Mouse (Mus musculus): ENCODE measurements around the gene Kcnn3. TPM values are rescaled to one million over a fixed set of nuclear protein-coding genes. Genes with fewer than 3 reads are reported as not detected.

Kcnn3 gene
- polyA plus RNA-seq, 1 experiment from 2014 or later = 3.0 TPM

DNA sequence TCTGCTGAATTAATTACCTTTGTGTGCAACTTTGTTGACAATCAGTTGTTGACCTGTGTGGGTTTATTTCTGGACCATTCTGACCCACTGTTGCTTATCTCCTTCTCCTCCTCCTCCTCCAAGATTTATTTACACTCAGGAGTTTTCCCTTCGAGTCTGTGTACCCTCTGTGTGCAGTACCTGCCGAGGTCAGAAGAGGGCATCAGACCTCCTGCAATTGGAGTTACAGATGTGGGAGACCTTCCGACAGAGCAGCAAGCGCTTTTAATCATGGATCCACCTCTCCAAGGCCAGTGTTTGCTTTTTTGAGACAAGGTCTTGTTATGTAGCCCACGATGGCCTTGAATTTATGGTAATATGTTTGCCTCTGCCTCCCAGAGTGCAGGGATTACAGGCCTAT, 25.3 kb upstream of the Kcnn3 start:
- H3K27ac ChIP-seq (replicated peaks) = no peak overlapping the region
- no peaks in the 10 kb centered on the region for H3K27me3 ChIP-seq

DNA sequence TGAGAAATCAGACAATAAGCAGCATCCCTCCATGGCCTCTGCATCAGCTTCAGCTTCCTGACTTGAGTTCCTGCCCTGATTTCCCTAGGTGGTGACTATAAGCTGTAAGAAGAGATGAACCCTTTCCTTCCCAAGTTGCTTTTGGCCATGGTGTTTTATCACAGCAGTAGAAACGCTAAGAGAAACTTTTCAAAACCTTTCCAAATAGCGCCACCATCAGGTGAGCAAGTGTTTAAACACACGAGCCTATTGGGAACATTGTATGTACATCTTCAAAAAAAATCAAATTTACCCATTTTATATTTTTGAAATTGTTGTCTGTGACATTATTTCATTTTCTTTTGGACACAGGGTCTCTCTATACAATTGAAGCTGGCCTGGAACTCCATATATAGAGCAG, 23.6 kb upstream of the Kcnn3 start:
- 69% methylated on average over 3 of the region's 3 CpGs for WGBS
- Histone ChIP-seq H3K9me3 (0 out of 2 replicates have a peak, but pooled peaks cover 3% of the 10 kb centered on the region), H3K27me3 (no peaks in the 10 kb centered on the region), H3K27ac (replicated peaks) (no peak overlapping the region), H3K4me2 (replicated peaks) (no peak overlapping the region), H3K4me3 (no peak overlapping the region), H3K9ac (replicated peaks) (no peak overlapping the region), H3K36me3 (no peaks in the 10 kb centered on the region), H3K4me1 (no peaks in the 10 kb centered on the region)
- ATAC-seq (ENCODE audit: low FRiP score, low read depth) = no peak

More for the DNA sequence above, 25.3 kb upstream of the Kcnn3 start:
- Histone ChIP-seq H3K9ac (replicated peaks) (no peak overlapping the region), H3K36me3 (no peaks in the 10 kb centered on the region), H3K4me1 (no peaks in the 10 kb centered on the region), H3K4me3 (no peak overlapping the region), H3K9me3 (0 out of 2 replicates have a peak, but pooled peaks cover 3% of the 10 kb centered on the region), H3K4me2 (replicated peaks) (no peak overlapping the region)
- 88% methylated on average over 5 of the region's 5 CpGs for WGBS
- ATAC-seq (ENCODE audit: low FRiP score, low read depth) = no peak

DNA sequence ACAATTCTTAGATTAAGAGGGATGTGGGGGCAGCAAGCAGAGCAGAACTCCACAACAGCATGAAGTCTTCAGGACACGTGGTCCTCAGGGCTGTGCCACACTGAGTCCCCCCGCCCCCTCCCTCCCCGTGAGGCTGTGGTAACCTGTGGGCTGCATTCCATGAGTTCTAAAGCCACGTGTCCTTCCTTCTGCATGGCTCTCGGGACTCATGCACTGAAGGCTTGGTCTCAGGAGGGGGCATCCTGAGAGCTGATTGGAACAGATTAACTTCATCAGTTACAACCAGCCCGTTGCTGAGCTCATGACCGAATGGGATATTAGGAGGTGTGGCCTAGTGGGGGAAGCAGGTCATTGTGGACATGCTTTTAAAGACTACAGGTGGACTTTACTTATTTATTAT, 20.3 kb upstream of the Kcnn3 start:
- no peaks in the 10 kb centered on the region for H3K36me3 ChIP-seq
- ATAC-seq (ENCODE audit: low FRiP score, low read depth) = no peak
- H3K27me3 ChIP-seq = no peaks in the 10 kb centered on the region
- no peak overlapping the region for H3K27ac ChIP-seq (replicated peaks)
- H3K9me3 ChIP-seq = 0 out of 2 replicates have a peak, but pooled peaks cover 1% of the 10 kb centered on the region
- no peak overlapping the region for H3K9ac ChIP-seq (replicated peaks)
- 44% methylated on average over 7 of the region's 7 CpGs for WGBS
- H3K4me3 ChIP-seq = no peak overlapping the region
- H3K4me2 ChIP-seq (replicated peaks) = no peak overlapping the region
- no peaks in the 10 kb centered on the region for H3K4me1 ChIP-seq

DNA sequence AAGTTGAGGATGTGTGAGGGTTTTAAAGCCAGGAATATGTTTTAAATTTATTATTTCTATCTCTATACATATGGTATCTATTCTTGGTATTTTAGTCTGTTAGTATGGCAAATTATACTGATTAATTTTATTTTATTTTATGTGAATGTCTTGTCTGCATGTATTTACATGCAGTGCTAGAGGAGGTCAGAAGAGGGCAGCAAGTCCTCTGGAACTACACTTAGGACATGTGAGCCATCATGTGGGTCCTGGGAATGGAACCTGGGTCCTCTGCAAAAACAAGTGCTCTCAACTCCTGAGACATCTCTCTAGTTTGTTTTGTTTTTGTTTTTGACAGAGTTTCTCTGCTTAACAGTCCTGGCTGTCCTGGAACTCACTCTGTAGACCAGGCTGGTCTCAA, 18.5 kb upstream of the Kcnn3 start:
- Histone ChIP-seq H3K27me3 (peaks cover 4% of the 10 kb centered on the region; the same call in 1 of the 2 replicates), H3K9ac (replicated peaks) (no peak overlapping the region), H3K4me1 (no peaks in the 10 kb centered on the region), H3K4me2 (replicated peaks) (no peak overlapping the region), H3K36me3 (no peaks in the 10 kb centered on the region), H3K4me3 (no peak overlapping the region), H3K27ac (replicated peaks) (no peak overlapping the region), H3K9me3 (no peaks in the 10 kb centered on the region)
- no peak for ATAC-seq (ENCODE audit: low FRiP score, low read depth)

DNA sequence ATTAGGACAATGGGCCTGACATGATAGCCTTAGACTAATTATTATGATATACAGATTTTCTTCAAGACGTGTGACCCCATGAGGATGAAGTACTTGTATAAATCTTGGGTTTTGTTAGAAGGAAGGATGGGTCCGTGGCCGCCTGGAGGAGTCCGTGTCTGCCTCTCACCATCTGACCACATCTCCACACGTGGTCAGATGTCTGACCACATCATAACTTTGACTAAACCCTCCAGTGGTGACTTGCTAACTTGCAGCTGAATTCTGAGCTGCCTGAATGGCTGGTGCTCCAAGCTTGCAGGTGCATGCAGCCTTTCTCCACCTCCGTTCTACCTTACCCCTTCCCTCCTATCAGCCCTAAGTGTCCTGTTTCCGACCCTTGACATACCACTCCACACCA, 17.4 kb upstream of the Kcnn3 start:
- Histone ChIP-seq H3K27ac (replicated peaks) (no peak overlapping the region), H3K36me3 (no peaks in the 10 kb centered on the region), H3K4me2 (replicated peaks) (no peak overlapping the region), H3K27me3 (peaks cover 13% of the 10 kb centered on the region; the same call in 1 of the 2 replicates), H3K4me3 (no peak overlapping the region), H3K4me1 (no peaks in the 10 kb centered on the region), H3K9ac (replicated peaks) (no peak overlapping the region), H3K9me3 (no peaks in the 10 kb centered on the region)
- ATAC-seq (ENCODE audit: low FRiP score, low read depth) = no peak
- WGBS = 81% methylated on average over 7 of the region's 7 CpGs

DNA sequence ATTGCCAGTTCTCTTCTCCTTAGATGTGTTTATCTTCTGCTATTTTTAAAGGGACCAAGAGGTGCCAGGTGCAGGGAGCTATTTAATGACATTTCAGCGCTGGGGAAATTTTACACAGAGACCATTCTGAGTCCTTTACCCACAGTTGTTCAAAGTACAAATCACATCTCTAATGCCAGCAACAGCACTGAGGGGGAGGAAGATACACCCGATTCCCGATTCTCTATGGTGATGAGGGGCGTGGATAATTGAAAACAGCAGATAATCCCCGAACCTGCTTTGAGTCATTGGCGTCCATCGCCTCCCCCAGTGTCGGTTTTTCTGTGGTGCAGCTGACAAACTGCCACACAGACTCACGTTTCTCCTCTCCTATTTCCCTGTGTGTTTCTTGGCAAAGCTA, 11.9 kb upstream of the Kcnn3 start:
- Histone ChIP-seq H3K27me3 (peaks cover 48% of the 10 kb centered on the region), H3K27ac (replicated peaks) (no peak overlapping the region), H3K9ac (replicated peaks) (no peak overlapping the region), H3K4me2 (replicated peaks) (0 out of 2 replicates have a peak overlapping the region, but pooled peaks have one; percentile 6), H3K36me3 (no peaks in the 10 kb centered on the region), H3K4me3 (no peak overlapping the region), H3K4me1 (peaks cover 20% of the 10 kb centered on the region), H3K9me3 (no peaks in the 10 kb centered on the region)
- WGBS = 17% methylated on average over 9 of the region's 9 CpGs
- ATAC-seq (ENCODE audit: low FRiP score, low read depth) = no peak

DNA sequence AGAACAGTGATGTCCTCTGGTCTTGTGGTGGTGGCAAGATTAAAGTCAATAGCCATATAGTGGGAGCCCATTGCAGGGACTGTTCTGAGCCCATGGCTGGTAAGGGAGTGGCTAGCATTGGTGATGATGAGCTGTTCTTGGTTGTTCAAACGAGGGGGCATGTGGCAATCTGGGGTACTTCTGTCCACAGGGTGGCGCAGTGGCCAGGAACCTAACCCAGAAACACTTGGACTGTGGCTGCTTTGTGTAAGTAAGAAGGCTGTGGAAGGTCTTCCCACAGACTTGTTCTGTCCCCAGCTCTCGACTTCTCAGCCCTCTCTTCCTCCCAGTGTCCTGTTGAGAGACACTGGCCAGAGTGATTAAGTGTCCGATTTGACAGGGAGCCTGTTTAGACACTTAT, 9.0 kb upstream of the Kcnn3 start:
- Histone ChIP-seq H3K27me3 (peaks cover 55% of the 10 kb centered on the region), H3K9ac (replicated peaks) (0 out of 2 replicates have a peak overlapping the region, but pooled peaks have one; percentile 16), H3K9me3 (no peaks in the 10 kb centered on the region), H3K27ac (replicated peaks) (peak overlapping the region; percentile 22; the same call in 1 of the 2 replicates), H3K4me1 (peaks cover 20% of the 10 kb centered on the region), H3K36me3 (no peaks in the 10 kb centered on the region), H3K4me3 (no peak overlapping the region), H3K4me2 (replicated peaks) (peak overlapping the region; percentile 40)
- ATAC-seq (ENCODE audit: low FRiP score, low read depth) = peak; percentile 60; the same call in 1 of the 2 replicates
- WGBS = 12% methylated on average over 4 of the region's 4 CpGs

DNA sequence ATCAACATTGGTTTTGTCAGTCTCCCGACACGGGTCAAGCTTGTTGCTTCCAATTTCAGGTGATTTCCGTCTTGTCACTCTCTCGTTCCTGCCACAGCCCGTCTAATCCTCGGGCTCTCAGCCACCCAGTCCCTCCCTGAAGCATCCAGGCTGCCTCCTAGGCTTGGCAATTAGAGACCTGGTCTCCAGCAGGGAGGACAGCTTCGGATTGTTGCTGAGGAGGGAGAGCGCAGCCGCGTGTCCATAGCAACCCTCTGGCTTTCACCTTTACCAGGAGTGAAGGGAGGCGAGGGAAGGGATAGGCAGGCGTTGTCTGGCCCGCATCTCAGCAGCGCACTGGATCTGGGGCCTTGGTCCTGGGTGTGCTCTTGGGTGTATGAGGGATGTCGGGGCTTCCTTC, 8.6 kb upstream of the Kcnn3 start:
- peak overlapping the region; percentile 22 for H3K27ac ChIP-seq (replicated peaks)
- 0 out of 2 replicates have a peak overlapping the region, but pooled peaks have one; percentile 3 for H3K4me3 ChIP-seq
- peak; percentile 73 for ATAC-seq (ENCODE audit: low FRiP score, low read depth)

DNA sequence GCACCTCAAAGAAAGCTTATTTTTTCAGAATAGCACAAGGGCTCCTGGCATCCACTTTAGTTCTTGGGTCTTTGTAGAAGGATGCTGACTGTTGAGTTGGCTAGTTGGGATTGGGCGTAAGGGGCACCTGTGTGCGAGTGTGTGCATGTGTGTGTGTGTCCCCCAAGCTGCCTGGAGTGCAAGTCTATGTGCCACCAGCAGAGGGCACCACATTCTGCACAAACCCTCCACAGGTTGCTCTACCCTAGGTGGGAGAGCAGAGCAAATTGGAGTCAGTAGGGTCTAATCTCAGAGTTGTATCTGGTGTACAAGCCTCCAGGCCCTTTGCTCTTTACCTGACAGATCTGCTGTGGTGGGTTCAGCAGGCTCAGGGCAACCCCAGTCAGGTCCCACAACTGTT, 7.7 kb upstream of the Kcnn3 start:
- Histone ChIP-seq H3K9me3 (peaks cover 10% of the 10 kb centered on the region; the same call in 1 of the 2 replicates), H3K27ac (replicated peaks) (no peak overlapping the region), H3K9ac (replicated peaks) (no peak overlapping the region), H3K27me3 (peaks cover 44% of the 10 kb centered on the region), H3K4me2 (replicated peaks) (no peak overlapping the region), H3K4me3 (no peak overlapping the region), H3K36me3 (no peaks in the 10 kb centered on the region), H3K4me1 (peaks cover 20% of the 10 kb centered on the region)
- 85% methylated on average over 2 of the region's 2 CpGs for WGBS
- no peak for ATAC-seq (ENCODE audit: low FRiP score, low read depth)

More for the DNA sequence above, 8.6 kb upstream of the Kcnn3 start:
- Histone ChIP-seq H3K4me1 (peaks cover 20% of the 10 kb centered on the region), H3K9me3 (peaks cover 2% of the 10 kb centered on the region; the same call in 1 of the 2 replicates), H3K36me3 (no peaks in the 10 kb centered on the region), H3K27me3 (peaks cover 52% of the 10 kb centered on the region), H3K9ac (replicated peaks) (0 out of 2 replicates have a peak overlapping the region, but pooled peaks have one; percentile 16), H3K4me2 (replicated peaks) (peak overlapping the region; percentile 40)
- 9% methylated on average over 15 of the region's 15 CpGs for whole genome bisulfite sequencing

DNA sequence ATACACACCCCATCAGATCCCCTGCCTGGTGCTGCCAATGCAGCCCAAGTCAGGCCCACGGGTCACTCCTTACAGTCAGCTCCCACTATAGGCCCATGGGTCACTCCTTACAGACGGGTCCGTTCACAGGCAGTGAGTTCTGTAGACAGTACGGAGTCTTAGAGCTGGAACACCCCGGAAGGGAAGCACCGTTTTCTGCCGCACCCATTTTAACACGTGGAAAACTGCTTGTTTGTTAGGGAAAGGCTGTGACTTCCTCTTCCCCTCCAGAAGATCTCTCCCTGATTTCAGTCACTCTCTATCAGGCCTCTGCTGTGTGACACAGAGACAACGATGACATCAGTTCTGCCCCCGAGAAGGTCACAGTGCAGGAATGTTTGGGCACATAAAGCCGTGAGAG, 4.5 kb upstream of the Kcnn3 start:
- Histone ChIP-seq H3K4me3 (no peak overlapping the region), H3K9me3 (peaks cover 10% of the 10 kb centered on the region; the same call in 1 of the 2 replicates), H3K4me1 (peaks cover 14% of the 10 kb centered on the region), H3K36me3 (no peaks in the 10 kb centered on the region), H3K9ac (replicated peaks) (no peak overlapping the region), H3K27ac (replicated peaks) (no peak overlapping the region), H3K4me2 (replicated peaks) (no peak overlapping the region), H3K27me3 (peaks cover 31% of the 10 kb centered on the region)
- WGBS = 81% methylated on average over 11 of the region's 11 CpGs
- ATAC-seq (ENCODE audit: low FRiP score, low read depth) = no peak

DNA sequence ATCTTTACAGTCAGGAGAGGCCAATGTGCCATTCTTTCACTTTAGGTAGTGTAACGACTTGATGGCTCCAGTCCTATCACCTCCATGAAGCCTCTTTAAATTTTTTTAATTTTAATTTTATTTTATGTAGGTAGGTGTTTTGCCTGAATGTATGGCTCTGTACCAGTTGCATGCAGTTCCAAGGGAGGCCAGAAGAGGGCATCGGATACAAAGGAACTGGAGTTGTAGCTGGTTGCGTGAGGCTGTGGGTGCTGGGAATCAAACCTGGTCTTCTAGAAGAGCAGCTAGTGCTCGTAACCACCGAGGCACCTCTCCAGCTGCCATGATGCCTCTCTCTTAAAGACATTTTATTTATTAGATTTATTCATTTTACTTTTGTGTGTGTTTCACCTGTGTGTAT, 3.6 kb upstream of the Kcnn3 start:
- Histone ChIP-seq H3K27me3 (peaks cover 28% of the 10 kb centered on the region; the same call in 1 of the 2 replicates), H3K4me1 (peaks cover 19% of the 10 kb centered on the region), H3K9me3 (peaks cover 10% of the 10 kb centered on the region; the same call in 1 of the 2 replicates), H3K27ac (replicated peaks) (no peak overlapping the region), H3K4me3 (no peak overlapping the region), H3K9ac (replicated peaks) (no peak overlapping the region), H3K36me3 (no peaks in the 10 kb centered on the region), H3K4me2 (replicated peaks) (no peak overlapping the region)
- WGBS = 93% methylated on average over 5 of the region's 5 CpGs
- ATAC-seq (ENCODE audit: low FRiP score, low read depth) = no peak

DNA sequence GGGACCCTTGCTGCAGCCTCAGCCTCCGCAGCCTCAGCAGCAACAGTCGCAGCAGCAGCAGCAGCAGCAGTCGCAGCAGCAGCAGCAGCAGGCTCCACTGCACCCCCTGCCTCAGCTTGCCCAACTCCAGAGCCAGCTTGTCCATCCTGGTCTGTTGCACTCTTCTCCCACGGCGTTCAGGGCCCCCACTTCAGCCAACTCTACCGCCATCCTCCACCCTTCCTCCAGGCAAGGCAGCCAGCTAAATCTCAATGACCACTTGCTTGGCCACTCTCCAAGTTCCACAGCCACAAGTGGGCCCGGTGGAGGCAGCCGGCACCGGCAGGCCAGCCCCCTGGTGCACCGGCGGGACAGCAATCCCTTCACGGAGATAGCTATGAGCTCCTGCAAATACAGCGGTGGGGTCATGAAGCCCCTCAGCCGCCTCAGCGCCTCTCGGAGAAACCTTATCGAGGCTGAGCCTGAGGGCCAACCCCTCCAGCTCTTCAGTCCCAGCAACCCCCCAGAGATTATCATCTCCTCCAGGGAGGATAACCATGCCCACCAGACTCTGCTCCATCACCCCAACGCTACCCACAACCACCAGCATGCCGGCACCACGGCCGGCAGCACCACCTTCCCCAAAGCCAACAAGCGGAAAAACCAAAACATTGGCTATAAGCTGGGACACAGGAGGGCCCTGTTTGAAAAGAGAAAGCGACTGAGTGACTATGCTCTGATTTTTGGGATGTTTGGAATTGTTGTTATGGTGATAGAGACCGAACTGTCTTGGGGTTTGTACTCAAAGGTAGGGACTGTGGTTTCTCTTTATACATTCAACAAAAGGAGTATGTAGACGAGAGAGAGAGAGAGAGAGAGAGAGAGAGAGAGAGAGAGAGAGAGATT, 896 bp downstream of the Kcnn3 start:
- peak; percentile 17; the same call in 1 of the 2 replicates for ATAC-seq (ENCODE audit: low FRiP score, low read depth)
- H3K36me3 ChIP-seq = no peaks in the 10 kb centered on the region
- peak overlapping the region; percentile 96 for H3K4me2 ChIP-seq (replicated peaks)
- peak overlapping the region; percentile 63 for H3K9ac ChIP-seq (replicated peaks)
- WGBS = 2% methylated on average over 25 of the region's 25 CpGs
- no peak overlapping the region for H3K27ac ChIP-seq (replicated peaks)
- H3K4me1 ChIP-seq = peaks cover 31% of the 10 kb centered on the region
- peaks cover 20% of the 10 kb centered on the region for H3K27me3 ChIP-seq
- peak overlapping the region; percentile 48 for H3K4me3 ChIP-seq
- peaks cover 10% of the 10 kb centered on the region; the same call in 1 of the 2 replicates for H3K9me3 ChIP-seq

Measured in midbrain, embryonic 12.5 days (tissue).